Mouse (Mus musculus): ENCODE results near the gene Klk9.

Gene Klk9

DNA sequence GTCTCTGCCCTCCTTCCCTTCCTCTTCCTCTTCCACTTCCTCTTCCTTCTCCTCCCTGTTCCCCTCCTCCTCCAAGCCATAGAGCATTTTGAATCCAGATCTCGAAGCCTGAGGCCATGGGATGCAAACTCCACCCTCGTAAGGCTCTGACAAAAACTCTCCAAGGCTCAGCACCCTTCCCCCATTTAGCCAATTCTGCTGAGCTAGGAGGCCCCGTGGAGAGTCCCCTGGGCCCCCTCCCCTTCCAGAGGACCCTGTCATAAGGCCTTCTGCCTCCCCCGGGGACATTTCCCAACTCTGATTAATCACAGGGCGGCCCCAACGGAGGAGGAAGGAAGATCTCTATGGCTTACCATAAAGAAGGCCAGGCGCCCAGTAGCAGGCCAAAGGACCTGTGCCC, at the start of gene Klk9:
Gene Klk9, plus strand, starts transcription at position 301 of the 400 bp plus-strand sequence.
- DNase-seq = no peak

DNA sequence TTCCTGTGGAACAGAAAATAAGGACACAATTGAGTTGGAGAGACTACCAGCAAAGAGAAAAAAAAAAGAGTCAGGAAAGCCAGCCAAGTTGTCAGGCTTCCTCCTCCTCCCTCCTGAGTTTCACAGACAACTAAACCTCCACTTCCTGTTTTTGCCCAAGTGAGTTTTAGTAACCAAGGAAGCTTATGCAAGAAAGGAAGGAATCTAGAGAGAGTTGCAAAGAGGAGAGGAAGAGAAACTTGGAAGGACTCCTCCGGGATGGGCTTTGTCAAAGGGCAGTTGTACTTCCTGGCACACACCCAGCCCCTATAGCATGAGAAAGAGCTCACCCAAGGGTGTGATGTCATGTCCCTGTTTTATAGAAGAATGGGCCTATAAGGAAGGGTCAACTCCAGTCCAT, 43.9 kb upstream of the Klk9 start:
- DNase-seq = no peak

DNA sequence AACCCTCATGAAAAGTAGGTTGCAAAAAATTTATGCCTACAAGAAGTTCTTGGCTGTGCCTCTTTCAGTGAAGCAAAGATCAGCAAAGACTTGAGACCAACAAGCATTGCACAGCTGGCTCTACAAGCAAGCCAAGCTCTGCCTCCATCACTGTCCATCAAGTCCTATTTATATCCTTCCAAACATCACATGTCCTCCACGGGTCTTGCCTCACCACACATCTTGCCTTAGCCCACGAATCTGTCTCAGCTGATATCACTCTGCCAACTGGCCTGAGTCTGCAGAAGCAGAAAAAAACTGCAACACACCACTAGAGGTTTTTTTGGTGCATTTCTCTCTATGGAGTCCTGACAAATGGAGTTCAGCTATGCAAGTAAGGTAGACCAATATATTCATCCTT, 38.9 kb upstream of the Klk9 start:
- DNase-seq = no peak

DNA sequence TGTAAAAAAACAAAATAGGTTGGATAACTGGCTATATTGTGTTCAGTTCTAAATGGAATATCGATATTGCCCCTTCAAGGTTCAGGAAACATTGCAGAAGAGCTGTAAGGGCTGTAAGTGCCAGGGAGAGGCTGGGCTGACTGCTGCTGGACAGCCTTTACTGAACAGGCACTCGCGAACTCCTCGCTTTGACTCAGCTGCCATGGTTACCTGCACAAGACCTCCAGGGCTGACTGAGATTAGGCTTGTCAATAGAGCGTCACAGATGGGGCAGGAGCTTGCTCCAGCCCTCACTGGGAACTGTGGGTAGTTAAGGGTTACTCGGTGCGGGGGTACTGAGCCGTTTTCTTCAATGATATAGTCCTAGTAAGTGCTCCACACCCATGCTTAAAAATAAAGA, 25.2 kb upstream of the Klk9 start:
- no peak for DNase-seq

DNA sequence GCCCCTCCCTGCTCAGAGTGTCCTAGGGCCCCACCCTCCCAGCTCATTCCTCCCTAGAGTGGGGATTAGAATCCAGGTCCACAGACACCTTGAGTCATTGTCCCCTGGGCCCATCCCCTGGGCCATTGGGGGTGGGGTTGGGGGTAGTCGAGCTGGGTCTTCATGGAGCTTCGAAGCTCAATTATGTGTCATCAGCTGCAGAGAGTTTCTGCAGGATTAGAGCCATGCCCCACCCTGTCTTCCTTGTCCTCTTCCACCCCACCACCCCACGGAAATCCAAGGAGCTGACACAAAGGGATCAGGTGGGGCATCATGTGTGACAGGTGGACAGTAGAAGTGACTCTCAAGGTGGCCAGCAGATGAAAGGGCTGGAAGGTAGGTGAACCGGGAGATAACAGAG, 23.1 kb upstream of the Klk9 start, which contains the start of gene Klk12:
Gene Klk12, plus strand, starts transcription at position 301 of the 400 bp plus-strand sequence.
- DNase-seq = no peak

DNA sequence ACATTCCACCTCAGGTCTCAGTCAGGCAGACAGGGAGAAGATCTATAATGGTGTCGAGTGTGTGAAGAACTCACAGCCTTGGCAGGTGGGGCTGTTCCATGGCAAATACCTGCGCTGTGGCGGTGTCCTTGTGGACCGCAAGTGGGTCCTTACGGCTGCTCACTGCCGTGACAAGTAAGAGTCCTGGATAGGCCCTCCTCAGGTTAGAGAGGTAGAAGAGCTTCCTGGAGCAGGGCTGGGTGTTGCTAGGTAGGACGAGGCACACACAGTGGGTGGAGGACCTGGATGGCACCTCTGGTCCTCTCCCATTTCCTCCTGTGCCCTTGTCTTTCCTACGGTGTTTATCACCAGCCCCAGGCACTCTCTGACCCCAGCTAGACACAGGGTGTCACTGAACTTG, 22.1 kb upstream of the Klk9 start:
- DNase-seq = no peak

DNA sequence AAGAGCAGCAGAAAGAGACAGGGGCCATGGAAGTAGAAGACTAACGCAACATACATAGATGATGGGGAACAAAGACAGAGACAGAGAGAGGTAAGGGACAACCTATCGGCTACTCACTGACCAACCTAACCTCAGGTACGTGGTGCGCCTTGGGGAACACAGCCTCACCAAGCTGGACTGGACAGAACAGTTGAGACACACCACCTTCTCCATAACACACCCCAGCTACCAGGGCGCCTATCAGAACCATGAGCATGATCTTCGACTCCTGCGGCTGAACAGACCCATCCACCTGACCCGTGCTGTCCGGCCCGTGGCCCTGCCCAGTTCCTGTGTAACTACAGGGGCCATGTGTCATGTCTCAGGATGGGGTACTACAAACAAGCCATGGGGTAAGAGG, 21.0 kb upstream of the Klk9 start:
- DNase-seq = no peak

DNA sequence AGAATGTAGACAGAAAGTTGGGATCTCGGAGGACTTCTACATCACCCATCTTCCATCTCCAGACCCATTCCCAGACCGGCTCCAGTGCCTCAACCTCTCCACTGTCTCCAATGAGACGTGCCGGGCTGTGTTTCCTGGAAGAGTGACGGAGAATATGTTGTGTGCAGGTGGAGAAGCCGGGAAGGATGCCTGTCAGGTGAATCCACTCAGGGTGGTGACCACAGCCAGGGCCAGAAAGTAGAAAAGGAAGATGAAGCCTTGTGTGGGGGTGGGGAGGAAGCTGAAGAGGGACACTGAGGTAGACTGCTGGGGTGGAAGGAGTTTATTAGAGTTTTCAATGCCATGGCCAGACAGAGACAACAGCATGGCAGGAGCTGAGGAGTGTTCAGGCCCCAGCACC, 19.8 kb upstream of the Klk9 start:
- no peak for DNase-seq

DNA sequence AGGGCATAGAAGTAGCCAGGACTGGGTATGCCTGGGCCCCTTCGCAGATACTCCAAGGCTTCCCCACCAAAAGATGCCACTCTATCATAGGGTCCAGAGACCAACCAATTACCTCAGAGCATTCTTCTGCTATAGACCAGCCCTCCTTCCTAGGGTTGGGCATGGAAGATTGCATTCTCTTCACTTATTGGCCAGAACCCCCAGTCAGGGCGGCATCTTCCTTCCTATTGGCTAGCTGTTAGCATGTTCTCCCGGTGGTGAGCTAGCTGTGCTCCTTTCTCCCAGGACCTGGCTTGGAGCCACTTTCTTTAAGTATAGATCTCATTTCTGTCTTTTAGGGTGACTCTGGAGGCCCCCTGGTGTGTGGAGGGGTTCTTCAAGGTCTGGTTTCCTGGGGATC, 18.8 kb upstream of the Klk9 start:
- no peak for DNase-seq

DNA sequence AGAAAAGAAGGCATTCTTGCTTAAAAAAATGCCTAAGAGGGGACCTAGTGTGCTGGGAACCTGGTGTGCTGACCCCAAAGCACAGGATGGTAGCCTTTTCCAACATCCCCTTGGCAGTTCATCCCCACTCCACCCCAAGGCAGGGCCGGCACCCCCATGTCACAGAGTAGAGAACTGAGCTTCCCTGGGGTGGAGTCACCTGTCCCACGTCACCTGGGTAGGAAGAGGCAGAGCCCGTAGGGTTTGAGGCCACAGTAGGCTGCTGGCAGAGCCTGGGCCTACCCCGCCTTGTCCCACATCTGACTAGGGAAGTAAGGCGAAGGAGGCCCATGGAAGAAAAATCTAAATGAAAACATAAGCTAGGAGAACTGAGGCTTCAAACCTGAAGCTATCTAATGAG, 17.3 kb upstream of the Klk9 start, which contains the start of gene Klk11:
Gene Klk11, plus strand, starts transcription at position 241 of the 400 bp plus-strand sequence.
- no peak for DNase-seq

DNA sequence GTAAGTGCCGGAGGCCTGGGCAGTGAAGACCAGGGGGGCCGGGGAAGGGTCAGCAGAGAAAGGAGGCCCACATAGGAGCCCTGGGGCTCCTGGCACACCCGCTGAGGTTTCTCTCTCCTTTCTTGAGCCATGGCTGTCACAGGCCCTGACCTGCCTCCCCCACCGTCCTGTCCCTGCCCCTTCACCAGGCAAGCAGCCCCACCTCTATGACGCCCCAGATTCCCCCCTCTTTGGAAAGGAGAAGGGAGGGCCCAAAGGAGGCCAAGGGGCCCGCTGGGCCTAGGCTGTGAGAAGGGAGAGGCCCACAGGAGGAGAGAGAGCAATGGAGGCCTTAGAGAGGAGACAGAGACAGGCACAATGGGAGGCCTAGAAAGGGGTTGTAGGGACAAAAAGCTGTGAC, 16.9 kb upstream of the Klk9 start:
- DNase-seq = no peak

DNA sequence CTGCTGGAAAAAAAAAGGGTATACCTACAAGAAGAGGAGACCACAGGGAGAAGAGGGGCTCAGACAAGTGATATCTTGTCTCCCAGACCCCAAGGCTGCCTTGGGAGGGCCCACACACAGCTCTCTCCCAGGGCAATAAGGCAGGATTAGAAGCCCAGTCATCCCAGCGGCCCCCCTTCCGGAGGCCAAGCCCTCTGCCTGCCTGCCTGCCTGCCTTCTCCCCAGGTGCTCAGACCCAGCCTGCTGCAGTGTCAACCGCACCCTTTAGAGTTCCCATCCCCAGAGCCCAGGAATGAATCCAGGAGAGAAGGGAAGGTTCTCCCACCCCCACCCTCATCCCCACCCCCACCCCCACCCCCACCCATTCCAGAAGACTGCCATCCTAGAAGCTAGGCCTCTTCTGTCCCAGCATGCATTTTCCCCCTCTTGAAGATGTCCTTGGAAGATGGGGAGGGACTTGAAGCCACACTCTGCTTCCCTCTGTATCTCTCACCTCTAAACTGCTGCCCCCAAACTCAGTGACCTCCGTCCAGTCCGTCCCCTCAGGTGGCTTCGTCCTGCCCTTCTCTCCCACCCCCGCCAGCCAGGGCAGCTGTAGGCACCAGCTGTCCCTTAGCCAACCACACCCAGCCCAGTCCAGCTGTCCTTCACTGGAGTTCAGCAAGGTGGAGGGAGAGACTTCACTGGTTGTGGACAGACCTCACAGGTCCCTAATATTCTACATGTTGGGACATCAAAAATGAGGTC, 16.2 kb upstream of the Klk9 start:
- DNase-seq = no peak

DNA sequence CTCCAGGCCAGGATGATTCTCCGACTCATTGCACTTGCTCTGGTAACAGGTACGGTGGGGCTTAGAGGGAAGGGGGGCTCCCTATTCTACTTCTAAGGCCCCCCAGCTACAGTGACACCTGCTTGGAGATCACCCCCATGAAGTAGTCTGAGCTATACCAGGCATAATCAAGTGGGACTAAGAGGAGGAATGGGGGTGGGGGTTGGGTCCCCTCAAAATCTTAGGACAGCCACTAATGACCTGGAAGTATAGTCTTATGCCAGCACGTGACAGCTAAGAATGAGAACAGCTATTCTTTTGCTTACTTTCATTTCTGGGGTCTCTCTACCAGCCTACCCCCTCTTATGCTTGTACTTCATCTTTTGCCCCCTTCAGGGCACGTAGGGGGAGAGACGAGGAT, 15.2 kb upstream of the Klk9 start:
- DNase-seq = no peak

DNA sequence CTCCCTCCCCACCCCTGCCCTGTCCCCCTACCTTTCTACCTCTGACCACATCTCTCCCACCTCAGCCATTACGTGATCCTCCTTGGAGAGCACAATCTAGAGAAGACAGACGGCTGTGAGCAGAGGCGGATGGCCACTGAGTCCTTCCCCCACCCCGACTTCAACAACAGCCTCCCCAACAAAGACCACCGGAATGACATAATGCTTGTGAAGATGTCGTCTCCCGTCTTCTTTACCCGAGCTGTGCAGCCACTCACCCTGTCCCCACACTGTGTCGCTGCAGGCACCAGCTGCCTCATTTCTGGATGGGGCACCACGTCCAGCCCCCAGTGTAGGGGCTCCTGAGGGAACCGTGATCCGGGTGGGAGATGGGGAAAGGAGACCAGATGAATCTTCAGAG, 14.3 kb upstream of the Klk9 start:
- DNase-seq = no peak

DNA sequence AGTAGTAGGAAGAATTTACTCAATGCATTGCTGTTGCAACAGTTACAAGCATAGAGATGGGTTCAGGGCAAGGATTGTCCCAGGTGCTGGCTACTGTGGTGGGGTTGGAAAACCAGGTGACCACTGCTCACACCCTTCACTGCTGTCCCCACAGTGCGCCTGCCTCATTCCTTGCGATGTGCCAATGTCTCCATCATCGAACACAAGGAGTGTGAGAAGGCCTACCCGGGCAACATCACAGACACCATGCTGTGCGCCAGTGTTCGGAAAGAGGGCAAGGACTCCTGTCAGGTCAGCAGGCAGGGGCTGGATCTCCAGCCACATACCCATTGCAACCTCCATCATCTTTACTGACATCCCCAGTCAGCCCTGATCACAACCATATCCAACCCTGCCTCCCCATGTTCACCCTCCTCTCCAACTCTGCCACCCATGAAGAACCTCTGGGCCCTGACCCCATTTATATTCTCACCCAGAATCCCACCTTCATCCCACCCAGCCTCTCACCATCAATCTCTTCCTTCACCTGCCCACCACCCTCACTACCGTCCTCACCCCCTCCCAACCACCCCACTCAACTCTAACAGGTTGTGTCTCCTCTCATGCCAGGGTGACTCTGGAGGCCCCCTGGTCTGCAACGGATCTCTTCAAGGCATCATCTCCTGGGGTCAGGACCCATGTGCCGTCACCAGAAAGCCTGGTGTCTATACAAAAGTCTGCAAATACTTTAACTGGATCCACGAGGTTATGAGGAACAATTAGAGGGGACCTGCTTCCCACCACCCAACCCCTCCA, 13.3 kb upstream of the Klk9 start:
- DNase-seq = no peak

DNA sequence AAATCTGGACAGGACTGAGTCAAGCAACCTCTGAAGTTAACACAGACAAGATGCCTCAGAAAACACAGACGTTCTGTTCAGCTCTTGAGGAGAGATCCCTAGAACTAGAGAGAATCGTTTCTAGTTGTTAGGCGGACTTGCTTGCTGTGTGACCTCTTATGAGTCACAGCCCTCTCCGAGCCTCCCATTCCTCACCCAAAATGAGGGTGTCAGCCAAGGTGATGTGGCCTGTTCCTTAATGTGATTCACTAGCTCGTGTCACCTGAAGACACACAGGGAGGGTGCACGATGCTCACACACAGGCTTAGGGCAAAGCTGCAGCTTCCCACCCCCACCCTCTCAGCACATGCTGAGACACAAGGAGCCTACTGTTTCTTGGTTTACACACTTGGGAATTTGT, 11.4 kb upstream of the Klk9 start:
- no peak for DNase-seq

DNA sequence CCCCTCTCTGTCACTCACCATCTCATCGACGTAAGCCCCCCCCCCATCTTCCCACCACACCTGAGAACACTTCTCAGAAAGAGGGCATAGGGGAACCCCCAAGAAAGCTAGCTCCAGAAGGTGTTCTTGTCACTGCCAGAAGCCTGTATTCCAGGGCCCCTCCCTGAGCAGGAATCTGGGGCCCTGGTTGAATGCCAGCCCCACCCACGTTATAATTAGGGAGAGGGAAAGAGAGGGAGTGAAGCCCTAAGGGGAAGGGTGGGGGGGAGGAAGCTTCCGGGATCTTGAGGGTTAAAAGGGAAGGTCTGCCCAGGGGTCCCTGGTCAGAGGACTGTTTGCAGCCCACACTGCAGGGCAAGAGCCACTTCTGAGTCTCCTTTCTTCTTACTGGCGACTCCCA, 10.9 kb upstream of the Klk9 start, which contains the start of gene Klk10:
Gene Klk10, plus strand, starts transcription at position 290 of the 400 bp plus-strand sequence.
- DNase-seq = no peak

DNA sequence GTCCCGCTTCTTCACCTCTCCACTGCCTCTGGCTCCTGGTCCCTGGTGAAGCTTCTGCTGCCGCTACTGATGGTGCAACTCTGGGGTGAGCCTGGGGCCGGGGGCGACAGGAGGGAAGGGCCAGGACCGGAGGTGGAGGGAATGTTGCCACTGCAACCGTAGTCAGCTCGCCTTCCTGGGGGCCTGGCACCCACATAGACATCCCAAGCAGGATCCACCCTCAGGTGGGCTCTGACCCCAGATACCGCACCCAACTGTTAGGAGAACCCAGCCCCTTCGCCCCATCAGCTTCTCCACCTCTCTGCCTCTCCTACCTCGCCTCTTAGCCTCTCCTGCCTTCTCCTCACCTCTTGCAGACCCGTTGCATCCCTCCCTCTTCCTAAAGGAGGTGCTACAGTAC, 10.2 kb upstream of the Klk9 start:
- no peak for DNase-seq

DNA sequence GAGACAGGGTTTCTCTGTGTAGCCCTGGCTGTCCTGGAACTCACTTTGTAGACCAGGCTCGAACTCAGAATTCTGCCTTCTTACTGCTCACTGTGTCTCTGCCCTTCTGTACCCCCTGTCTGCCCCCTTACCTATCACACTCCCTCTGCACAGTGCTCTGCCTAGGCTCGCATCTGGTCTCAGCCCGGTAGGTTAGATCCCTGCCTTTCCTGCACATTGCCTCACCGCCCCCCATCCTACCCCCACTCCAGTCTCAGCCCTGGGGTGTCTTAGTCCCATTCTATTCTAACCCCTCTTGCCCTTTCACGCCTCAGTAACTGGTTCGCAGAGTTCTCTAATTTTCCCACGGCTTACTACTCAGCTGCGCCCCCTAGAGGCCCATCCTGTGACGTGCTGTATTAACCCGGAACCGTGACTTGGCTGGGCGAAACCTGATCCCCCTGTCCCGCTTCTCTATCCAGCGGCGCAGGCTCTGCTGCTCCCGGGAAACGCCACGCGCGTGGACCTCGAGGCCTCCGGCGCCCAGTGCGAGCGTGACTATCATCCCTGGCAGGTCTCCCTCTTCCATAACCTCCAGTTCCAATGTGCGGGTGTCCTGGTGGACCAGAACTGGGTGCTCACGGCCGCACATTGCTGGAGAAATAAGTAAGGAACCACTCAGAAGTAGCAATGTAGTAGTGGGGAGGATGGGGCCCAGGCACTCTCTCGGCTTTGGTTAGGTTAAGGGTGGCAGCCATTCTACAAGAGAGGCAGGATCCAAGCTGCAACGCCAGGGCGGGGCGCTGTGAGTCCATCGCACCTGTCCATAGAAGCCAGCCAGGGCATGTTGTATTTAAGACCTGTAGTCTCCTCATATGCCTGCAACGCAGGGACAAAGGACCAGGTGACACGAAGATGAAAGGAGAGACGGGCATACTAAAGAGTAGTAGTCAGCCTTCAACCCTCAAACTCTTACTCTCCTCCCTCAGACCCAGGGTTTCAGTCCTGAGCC, 9.1 kb upstream of the Klk9 start:
- DNase-seq = peak; percentile 76

DNA sequence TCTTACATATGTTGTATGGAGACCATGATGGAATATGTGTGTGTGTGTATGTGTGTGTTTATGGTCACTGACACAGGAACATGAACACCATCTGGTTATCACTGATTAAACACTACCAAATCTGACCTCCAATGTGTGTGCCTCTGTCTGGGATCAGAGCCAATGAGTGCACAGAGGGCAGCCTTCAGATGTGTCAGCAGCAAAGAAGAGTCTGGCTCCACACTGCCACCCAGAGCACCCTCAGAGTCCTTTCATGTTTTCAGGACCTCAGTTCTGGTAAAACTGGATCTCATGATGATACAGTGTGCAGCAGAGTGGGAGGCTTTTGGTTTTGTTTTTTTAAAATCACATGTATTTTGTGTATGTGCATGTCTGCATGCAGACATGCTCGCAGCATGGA, 6.4 kb upstream of the Klk9 start:
- no peak for DNase-seq

DNA sequence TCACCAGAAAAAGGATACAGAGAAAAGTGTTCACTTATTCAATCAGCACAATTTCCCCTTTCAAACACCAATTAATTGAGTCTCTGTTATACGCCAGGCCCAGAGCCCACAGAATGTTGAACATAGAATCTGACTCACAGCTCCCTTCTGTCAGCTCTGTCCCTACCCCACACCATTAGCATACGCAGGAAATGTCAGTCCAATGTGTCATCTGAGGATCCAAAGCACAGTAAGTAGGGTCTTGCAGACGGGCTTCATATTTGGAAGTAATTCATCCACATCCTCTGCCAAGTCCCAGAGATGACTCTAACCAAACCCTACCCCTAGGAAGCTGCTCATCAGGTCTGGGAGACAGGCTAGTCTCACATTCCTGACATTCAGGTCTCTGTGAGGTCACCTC, 3.6 kb upstream of the Klk9 start:
- DNase-seq = no peak

DNA sequence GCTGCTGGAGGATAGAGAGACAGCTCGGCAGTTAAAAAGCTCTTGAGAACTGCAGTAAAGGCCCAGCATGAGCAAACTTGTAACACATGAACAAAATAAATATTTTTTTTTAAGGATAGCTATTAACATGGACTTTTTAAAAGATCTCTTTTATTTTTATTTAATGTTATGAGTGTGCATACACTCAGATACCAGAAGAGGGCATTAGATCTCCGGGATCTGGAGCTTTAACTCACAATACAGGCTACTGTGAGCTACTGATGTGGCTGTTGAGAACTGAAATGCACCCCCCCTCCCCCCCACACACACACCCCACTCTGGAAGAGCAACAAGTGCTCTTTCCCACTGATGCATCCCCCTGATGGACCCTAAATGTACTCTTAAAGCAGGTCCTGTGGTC, 2.4 kb upstream of the Klk9 start:
- DNase-seq = no peak

DNA sequence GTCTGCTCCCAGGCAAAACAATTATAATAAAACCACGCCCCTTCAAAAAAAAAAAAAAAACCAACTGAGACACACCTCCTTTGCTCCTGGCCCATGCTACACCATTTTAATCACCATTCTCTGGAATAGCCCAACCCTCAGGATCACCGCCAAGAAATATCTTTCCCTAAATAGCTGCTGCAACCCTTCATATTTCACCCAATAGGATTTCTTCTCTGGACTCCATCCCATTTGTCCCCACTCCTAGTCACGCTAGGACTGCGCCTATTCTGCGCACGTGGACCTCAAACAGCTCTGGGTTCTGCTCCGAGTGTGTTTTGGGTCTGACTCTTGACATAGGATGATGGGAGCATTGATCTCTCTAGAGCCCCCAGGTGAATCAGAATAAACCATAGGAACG, 4.7 kb downstream of the Klk9 start:
- no peak for DNase-seq
